Mouse (Mus musculus) bone marrow, adult 2 months (tissue): ENCODE results near the gene Ncoa5.

Source experiments
- CTCF ChIP-seq: fragments of 200-500 bp; IDR thresholded peaks from 2 replicates; pipeline ENCODE4 v1.5.1; 2011; ENCODE audit warnings: low read length, control low read depth; ENCODE audit not compliant: control insufficient read depth, insufficient read depth
- POLR2A ChIP-seq: fragments of 200-500 bp; IDR thresholded peaks from 2 replicates; pipeline ENCODE4 v1.6.1; 2011; ENCODE audit warnings: low read depth, mild to moderate bottlenecking, control low read depth, low read length, borderline replicate concordance; ENCODE audit not compliant: control insufficient read depth

GRCm38 (mm10) chr2:165078045-165078444, 43.4 kb upstream of the Ncoa5 start:
- no peak for TF ChIP-seq CTCF
- TF ChIP-seq POLR2A: no peak
